Mouse (Mus musculus): ENCODE results near the gene Creb3.
"Not testable (repeated sequence)": the region's sequence is repeated elsewhere in the genome, so short reads cannot be mapped to it uniquely, and the experiment has no call there.

Creb3 gene

GRCm38 (mm10) chr4:43561997-43562768 lies at the start of gene Creb3, which contains the start of gene Tln1:
Gene Creb3, plus strand, starts transcription at chr4:43562332.
Gene Tln1, minus strand, starts transcription at chr4:43562691.
- DNase-seq = peak; percentile 94 to 97

DNA sequence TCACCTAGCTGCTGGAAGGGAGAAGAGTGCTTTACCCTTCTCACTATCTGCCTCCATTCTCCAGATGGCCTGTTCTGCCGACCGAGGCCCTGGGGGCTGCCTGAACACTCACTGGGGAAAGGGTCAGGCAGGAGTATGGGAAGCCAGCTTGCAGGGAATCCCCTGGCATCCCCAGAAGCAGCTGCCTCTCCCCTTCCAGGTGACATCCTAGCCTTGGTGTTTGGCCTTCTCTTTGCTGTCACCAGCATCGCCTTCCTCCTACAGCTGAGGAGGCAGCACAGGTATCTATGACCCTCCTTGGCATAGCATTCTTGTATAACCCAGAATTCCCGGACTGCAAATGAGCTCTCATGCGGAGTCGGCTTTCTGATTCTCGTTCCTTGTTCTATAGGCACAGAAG lies 49.5 kb upstream of the Creb3 start:
- no peak for DNase-seq

GRCm38 (mm10) chr4:43513300-43513699 lies 48.8 kb upstream of the Creb3 start:
- no peak for DNase-seq

GRCm38 (mm10) chr4:43513791-43514190 lies 48.3 kb upstream of the Creb3 start:
- no peak for DNase-seq

GRCm38 (mm10) chr4:43515764-43516708 lies 46.1 kb upstream of the Creb3 start:
- DNase-seq = no peak

DNA sequence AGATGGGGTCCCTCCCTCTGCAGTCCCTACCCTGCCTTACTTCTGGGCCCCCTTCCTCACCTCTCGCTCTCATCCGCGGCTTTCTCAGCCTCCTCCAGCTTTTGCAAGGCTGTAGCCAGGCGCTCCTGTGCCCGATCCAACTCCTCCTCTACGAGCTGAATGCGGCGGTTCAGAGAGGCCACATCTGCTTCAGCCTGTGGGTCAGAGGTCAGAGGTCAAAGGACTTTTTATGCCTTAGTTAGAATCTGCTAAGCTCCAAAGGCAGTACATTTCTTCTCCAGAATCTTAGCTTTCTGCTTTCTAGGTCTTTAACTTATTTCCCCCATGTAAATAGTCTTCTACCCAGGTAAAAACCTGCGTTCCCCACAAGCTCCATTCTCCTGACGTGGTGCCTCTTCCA lies 42.6 kb upstream of the Creb3 start:
- no peak for DNase-seq

DNA sequence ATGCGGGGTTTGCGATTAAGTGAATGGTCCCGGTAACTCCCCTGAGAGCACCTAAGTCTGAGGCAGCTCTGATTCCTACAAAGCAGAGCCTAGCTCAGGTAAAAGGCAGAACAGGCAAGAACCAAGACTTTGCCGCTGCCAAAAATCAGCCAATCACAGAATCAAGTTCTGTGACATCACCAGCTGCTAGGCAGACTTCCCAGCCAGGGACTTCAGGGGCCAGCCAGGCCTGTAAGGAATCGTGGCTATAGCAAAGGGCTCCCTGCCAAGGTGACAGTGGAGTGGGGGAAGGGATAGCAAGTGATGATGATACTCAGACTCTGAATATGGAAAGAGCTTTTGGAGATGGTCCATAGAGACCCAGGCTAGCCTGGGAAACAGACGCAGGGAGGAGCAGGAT lies 42.2 kb upstream of the Creb3 start:
- DNase-seq = peak; percentile 93 to 95

- DNase-seq = peak in 1 of 2 experiments; percentile 53
Observed at GRCm38 (mm10) chr4:43527880-43528279, 34.3 kb upstream of the Creb3 start.

- peak in 1 of 2 experiments; percentile 53 for DNase-seq
Observed at GRCm38 (mm10) chr4:43528487-43528886, 33.6 kb upstream of the Creb3 start.

DNA sequence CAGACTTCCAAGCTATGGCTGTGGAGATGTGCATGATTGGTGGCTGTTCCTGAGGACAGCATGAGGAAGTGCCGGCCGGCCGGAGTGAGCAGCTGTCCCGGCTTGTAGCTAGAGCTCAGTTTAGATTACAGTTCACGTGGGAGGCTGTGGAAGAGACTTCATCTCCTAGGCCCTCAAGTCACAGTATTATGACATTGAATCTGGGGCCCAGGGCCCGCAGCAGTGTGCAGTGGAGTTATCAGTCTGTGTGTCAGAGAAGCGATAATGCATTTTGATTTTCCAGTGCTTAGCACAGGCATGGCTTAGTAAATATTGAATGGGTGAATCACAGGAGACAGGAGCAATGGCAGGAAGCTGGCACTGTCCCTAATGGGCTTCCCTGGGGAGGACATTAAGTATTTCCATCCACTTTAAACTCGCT lies 32.0 kb upstream of the Creb3 start:
- DNase-seq = peak in 1 of 2 experiments; percentile 27

GRCm38 (mm10) chr4:43530581-43530980 lies 31.6 kb upstream of the Creb3 start:
- peak; percentile 87 to 90 for DNase-seq

DNA sequence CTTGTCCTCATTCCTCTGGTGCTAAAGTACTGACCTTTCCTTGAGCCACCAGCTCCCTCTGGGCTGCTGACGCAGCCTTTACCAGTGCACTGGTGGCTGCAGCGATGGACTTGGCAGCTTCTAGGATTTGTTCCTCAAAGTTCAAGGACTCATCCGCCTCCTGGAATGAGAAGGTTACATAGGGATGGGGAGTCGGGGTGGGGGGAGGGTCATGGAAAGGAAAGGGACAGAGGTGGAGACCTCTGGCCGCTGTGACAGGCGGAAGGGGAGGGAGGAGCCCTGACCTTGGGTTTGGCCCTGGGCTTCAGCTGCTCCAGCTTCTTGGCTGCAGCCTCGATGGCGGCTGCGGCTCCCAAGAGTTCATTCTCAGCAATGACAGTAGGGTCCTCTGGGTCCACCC lies 28.9 kb upstream of the Creb3 start:
- DNase-seq = peak in 1 of 2 experiments; percentile 25

GRCm38 (mm10) chr4:43535628-43536027 lies 26.5 kb upstream of the Creb3 start:
- no peak for DNase-seq

- DNase-seq = no peak
Observed at GRCm38 (mm10) chr4:43536031-43536430, 26.1 kb upstream of the Creb3 start.

GRCm38 (mm10) chr4:43542044-43542443 lies 20.1 kb upstream of the Creb3 start:
- no peak for DNase-seq

DNA sequence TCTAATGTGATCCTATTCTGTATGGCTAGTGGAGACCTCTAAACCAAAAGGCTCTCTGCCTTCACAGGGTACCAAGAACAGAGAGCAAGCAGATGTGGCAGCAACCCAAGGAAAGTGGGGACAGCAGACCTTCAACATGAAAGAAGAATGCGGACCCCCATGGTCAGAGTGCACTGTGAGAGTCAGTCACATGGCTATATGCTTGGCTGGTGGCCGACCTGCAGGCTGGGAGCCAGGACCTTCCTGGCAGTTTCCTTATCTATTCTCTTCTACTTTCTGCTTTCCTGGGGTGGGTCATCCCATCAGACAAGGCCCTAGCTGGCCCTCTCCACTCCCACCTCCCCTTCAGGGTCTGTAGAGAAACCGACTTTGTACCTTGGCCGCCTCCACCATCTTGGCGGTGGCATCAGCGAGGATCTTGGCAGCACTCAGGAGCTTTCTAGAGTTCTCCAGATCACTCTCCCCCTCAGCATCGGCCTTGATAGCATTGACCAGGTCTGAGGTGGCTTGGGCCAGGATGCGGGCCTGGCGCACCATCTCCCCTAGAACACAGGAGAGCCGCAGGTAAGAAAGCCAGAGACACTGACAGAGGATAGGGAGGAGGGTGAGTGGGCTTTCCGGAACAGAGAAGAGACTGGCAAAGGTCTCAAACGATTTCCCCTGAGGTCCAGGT lies 15.6 kb upstream of the Creb3 start:
- no peak for DNase-seq

GRCm38 (mm10) chr4:43547160-43547559 lies 15.0 kb upstream of the Creb3 start:
- DNase-seq = no peak

- DNase-seq = no peak
Observed at GRCm38 (mm10) chr4:43549055-43549454, 13.1 kb upstream of the Creb3 start.

GRCm38 (mm10) chr4:43551854-43552253 lies 10.3 kb upstream of the Creb3 start:
- DNase-seq = not testable (repeated sequence)

- DNase-seq = no peak
Observed at GRCm38 (mm10) chr4:43552437-43552836, 9.7 kb upstream of the Creb3 start.

DNA sequence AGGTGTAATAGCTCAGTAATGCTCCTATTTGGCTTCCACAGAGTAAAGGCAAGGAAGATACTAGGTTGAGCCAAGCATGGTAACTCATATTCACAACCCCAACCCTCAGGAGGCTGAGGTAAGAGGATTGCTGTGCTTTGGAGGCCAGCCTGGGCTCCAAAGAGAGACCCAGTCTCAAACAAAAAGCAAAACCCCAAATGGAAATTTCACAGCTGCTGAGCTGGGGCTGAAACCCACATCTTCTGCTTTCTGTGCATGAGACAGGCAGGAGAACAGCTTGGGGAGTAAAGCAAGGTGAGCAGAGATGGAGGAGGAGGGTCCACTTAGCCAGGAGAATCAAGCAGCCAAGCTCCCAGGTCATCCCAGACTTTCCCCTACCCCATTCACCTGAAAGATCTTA lies 8.2 kb upstream of the Creb3 start:
- DNase-seq = no peak

- no peak for DNase-seq
Observed at GRCm38 (mm10) chr4:43555926-43556325, 6.2 kb upstream of the Creb3 start.

- DNase-seq = peak in 1 of 2 experiments; percentile 24
Observed at GRCm38 (mm10) chr4:43558028-43558630, 4.0 kb upstream of the Creb3 start.

Measured in kidney, postnatal 4 days (tissue).